Mouse (Mus musculus) forebrain, embryonic 16.5 days (tissue): ENCODE data around the gene Sox1. TPM values are rescaled to one million over a fixed set of nuclear protein-coding genes. Genes with fewer than 3 reads are reported as not detected.

Source experiments
- ATAC-seq: fragments of 200-750 bp; cut with Nextera tagmentation; 2 replicates; pipeline ENCODE4 v1.8.0; 2017; ENCODE audit warnings: mild to moderate bottlenecking, moderate library complexity
- H3K27ac ChIP-seq: fragments of 300-500 bp; sonication (generic); 2 replicates; pipeline ENCODE4 v1.5.1; 2014; ENCODE audit warnings: low read length, control low read depth
- H3K27me3 ChIP-seq: fragments of 300-500 bp; sonication (generic); replicated peaks from 2 replicates; pipeline ENCODE4 v1.6.1; 2014; ENCODE audit warnings: low read length; ENCODE audit not compliant: control insufficient read depth, insufficient read depth
- H3K36me3 ChIP-seq: fragments of 300-500 bp; sonication (generic); 2 replicates; pipeline ENCODE4 v1.6.1; 2014; ENCODE audit not compliant: control insufficient read depth, insufficient read depth
- H3K4me1 ChIP-seq: fragments of 300-500 bp; sonication (generic); replicated peaks from 2 replicates; pipeline ENCODE4 v1.6.1; 2014; ENCODE audit warnings: low read length; ENCODE audit not compliant: control insufficient read depth, insufficient read depth
- H3K4me2 ChIP-seq: fragments of 300-500 bp; sonication (generic); 2 replicates; pipeline ENCODE4 v1.6.1; 2014; ENCODE audit warnings: mild to moderate bottlenecking, low read length, control low read depth
- H3K4me3 ChIP-seq: fragments of 300-500 bp; sonication (generic); replicated peaks from 2 replicates; pipeline ENCODE4 v1.5.1; 2014; ENCODE audit warnings: mild to moderate bottlenecking, low read length, control low read depth
- H3K9ac ChIP-seq: fragments of 300-500 bp; sonication (generic); replicated peaks from 2 replicates; pipeline ENCODE4 v1.6.1; 2014; ENCODE audit warnings: low read depth, low read length, control low read depth
- H3K9me3 ChIP-seq: fragments of 300-500 bp; sonication (generic); 2 replicates; pipeline ENCODE4 v1.6.1; 2016; ENCODE audit warnings: low read length; ENCODE audit not compliant: control insufficient read depth
- WGBS: fragments of 180-500 bp; shearing (Covaris S2); extraction: QIAGEN DNeasy Blood & Tissue Kit; methylation state at CpG from one replicate; pipeline ENCODE4 v1.1.7; 2014; 5-methylcytosine and 5-hydroxymethylcytosine counted together
- polyA plus RNA-seq: library from polyadenylated mRNA; unstranded; fragments of >200 nt; fragmentation: Nextera tagmentation; extraction: Ambion mirVana; gene quantifications from 2 replicates; pipeline ENCODE4 v1.2.1, GENCODE M21; 2015

Gene Sox1
- polyA plus RNA-seq: 4.4 and 4.5 TPM in 2 replicates

DNA sequence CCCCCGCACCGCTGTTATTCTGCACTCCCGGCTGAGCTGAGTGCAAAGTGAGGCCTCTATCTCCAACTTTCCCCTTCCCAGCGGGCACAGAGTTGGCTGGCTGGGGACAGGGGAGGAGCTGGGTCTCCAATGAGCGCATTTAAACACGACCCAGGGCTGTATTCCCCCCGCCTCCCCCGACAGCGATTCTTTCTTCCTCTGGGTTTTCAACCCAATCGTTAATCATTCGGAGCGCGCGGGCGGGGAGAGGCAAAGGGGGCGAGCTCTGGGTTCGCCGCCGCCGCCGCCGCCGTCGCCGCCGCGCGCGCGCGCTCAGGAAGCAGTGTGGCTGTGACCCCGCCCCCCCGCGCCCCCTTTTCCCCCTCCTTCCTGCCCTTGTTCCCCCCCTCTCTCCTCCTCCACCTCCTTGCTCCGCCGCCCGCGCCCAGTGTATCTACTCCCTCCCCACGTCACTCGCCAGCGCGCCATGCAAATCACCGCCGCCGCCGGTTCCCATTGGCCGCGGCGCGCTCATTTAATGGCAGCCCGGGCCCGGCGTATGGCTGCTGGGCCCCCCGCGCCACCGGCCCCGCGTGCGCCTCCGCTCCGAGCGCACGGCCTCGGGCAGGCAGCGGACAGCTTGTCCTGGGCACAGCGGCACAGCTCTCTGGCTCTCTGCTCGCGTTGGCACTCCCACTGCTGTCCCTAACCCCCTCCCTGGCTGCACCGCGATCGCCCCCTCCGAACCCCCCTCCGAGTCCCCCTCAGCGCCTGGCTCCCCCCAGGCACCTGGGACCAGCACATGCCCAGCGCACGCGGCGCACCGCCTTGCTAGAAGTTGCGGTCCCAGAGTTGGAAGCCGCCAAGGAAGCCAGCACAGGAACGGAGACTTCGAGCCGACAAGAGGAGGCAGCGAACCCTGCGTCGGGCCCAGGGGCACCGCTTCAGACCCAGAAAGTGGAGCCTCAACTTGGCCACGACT, at the start of gene Sox1:
Sox1 (plus strand) TSS at position 225 of the 961 bp plus-strand sequence.
- ATAC-seq: peak; percentile 91
- Histone ChIP-seq H3K4me1 (peaks cover 40% of the 10 kb centered on the region), H3K9ac (peak within 1 kb of the TSS; percentile 86), H3K27me3 (peaks cover 7% of the 10 kb centered on the region), H3K4me3 (peak within 1 kb of the TSS; percentile 64), H3K9me3 (no peaks in the 10 kb centered on the region), H3K27ac (peak within 1 kb of the TSS; percentile 92), H3K4me2 (peak within 1 kb of the TSS; percentile 69), H3K36me3 (no peaks in the 10 kb centered on the region)
- 0% methylated on average over 83 of the region's 89 CpGs for WGBS

DNA sequence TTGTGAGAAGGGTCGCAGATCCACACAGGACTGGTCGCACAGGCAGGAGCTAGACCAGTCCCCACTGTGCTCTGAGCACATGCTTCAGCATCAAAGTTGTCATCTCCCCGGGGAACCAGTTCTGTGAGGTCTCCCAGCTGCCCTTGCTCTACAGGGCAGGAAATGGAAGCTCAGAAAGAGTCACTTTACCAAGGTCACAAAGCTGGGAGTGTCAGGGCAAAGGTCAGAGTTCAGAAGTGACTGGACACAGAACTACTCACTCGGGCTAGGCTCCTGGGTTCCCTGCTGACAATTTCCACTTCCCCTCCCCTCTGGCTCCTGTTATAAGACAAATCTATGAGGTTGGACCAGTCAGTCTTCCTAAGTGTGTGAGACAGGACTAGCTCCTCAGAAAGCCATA, 49.2 kb upstream of the Sox1 start:
- Histone ChIP-seq H3K9me3 (no peaks in the 10 kb centered on the region), H3K27ac (no peak overlapping the region), H3K27me3 (peaks cover 4% of the 10 kb centered on the region; the same call in 1 of the 2 replicates), H3K4me3 (no peak overlapping the region), H3K4me1 (peaks cover 16% of the 10 kb centered on the region), H3K36me3 (no peaks in the 10 kb centered on the region), H3K4me2 (no peak overlapping the region), H3K9ac (no peak overlapping the region)
- WGBS: 82% methylated on average over 4 of the region's 4 CpGs
- ATAC-seq: no peak

GRCm38 (mm10) chr8:12346870-12347269, 48.2 kb upstream of the Sox1 start:
- Histone ChIP-seq H3K27ac (peak overlapping the region; percentile 52), H3K36me3 (no peaks in the 10 kb centered on the region), H3K9ac (peak overlapping the region; percentile 24; the same call in 1 of the 2 replicates), H3K4me2 (peak overlapping the region; percentile 20; the same call in 1 of the 2 replicates), H3K4me1 (peaks cover 14% of the 10 kb centered on the region), H3K27me3 (peaks cover 4% of the 10 kb centered on the region; the same call in 1 of the 2 replicates), H3K4me3 (no peak overlapping the region), H3K9me3 (no peaks in the 10 kb centered on the region)
- ATAC-seq: peak; percentile 56
- 28% methylated on average over 11 of the region's 11 CpGs for WGBS

DNA sequence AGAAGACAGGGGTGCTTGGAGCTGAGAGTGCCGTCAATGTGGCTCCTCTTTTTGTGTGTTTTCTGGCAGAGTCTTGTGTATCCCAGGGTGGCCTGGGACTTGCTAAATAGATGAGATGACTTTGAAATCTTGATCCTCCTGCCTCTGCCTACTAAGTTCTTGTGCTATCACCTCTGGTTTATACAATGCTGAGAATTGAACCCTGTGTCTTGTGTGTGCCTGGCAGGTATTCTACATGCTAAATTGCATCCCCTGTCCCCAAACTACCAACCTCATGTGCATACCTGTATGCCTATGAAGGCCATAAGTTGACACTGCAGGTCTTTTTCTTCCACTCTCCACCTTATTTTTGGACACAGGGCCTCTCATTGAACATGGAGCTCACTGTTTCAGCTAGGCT, 46.8 kb upstream of the Sox1 start:
- Histone ChIP-seq H3K4me1 (peaks cover 14% of the 10 kb centered on the region), H3K4me3 (no peak overlapping the region), H3K9ac (no peak overlapping the region), H3K36me3 (no peaks in the 10 kb centered on the region), H3K27me3 (peaks cover 2% of the 10 kb centered on the region; the same call in 1 of the 2 replicates), H3K4me2 (no peak overlapping the region), H3K27ac (no peak overlapping the region), H3K9me3 (no peaks in the 10 kb centered on the region)
- WGBS: 70% methylated on average over 1 of the region's 1 CpGs
- no peak for ATAC-seq

GRCm38 (mm10) chr8:12349591-12349990, 45.5 kb upstream of the Sox1 start:
- Histone ChIP-seq H3K36me3 (no peaks in the 10 kb centered on the region), H3K4me2 (no peak overlapping the region), H3K27me3 (peaks cover 2% of the 10 kb centered on the region; the same call in 1 of the 2 replicates), H3K4me3 (no peak overlapping the region), H3K27ac (no peak overlapping the region), H3K9me3 (no peaks in the 10 kb centered on the region), H3K9ac (no peak overlapping the region), H3K4me1 (peaks cover 14% of the 10 kb centered on the region)
- no peak for ATAC-seq
- WGBS: 47% methylated on average over 2 of the region's 2 CpGs

DNA sequence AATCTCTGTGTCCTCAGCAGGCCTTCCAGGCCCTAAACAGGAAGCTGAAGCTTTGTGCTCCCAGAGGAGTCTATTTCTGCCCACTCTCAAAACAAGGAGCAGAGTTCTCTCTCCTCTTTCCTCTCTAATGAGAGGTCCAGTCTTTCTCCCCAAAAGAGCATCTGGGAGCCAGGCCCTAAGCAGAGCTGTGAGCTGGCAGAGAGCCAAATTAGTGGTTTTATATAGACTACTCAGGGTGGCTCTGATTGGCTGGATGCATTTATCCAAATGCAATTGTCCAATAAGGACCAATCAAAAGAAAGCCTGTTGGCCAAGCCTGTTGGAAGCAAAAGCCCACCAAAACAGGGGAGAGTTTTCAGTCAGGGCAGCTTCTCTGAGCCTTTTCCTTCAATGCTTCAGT, 44.0 kb upstream of the Sox1 start:
- ATAC-seq: no peak
- Histone ChIP-seq H3K4me2 (no peak overlapping the region), H3K4me3 (no peak overlapping the region), H3K9me3 (no peaks in the 10 kb centered on the region), H3K36me3 (no peaks in the 10 kb centered on the region), H3K27ac (no peak overlapping the region), H3K27me3 (peaks cover 2% of the 10 kb centered on the region; the same call in 1 of the 2 replicates), H3K9ac (no peak overlapping the region), H3K4me1 (peaks cover 12% of the 10 kb centered on the region)

DNA sequence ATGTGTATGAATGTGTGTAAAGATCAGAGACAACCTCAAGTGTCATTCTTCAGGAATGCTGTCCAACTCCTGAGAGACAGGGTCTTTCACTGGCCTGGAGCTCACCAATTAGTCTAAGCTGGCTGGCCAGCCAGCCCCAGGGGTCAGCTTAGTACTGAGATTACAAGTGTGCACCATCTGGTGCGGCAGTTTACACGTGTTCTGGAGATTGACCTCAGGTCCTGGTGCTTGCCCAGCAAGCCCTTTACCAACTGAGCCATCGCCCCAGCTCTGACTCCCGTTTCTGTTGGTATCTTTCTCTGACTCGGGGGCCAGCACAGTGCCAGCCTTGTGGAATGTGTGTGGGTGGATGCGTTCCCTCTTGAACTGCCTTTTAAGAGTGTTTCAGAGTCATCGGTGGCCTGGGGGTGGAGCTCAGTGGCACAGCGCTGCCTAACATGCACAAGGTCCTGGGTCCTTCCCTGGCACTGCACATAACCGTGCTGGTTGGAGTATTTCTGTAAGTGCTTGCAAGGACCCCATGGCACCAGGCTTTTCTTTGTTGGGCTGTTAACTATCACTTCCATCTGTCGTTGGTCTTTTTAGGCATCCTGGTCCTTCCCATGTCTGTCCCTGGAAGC, 40.6 kb upstream of the Sox1 start:
- H3K4me3 ChIP-seq: no peak overlapping the region
- ATAC-seq: no peak
- H3K4me1 ChIP-seq: no peaks in the 10 kb centered on the region
- no peaks in the 10 kb centered on the region for H3K27me3 ChIP-seq
- H3K9me3 ChIP-seq: no peaks in the 10 kb centered on the region
- no peaks in the 10 kb centered on the region for H3K36me3 ChIP-seq
- H3K27ac ChIP-seq: no peak overlapping the region
- H3K9ac ChIP-seq: no peak overlapping the region
- H3K4me2 ChIP-seq: no peak overlapping the region
- WGBS: 78% methylated on average over 10 of the region's 10 CpGs

DNA sequence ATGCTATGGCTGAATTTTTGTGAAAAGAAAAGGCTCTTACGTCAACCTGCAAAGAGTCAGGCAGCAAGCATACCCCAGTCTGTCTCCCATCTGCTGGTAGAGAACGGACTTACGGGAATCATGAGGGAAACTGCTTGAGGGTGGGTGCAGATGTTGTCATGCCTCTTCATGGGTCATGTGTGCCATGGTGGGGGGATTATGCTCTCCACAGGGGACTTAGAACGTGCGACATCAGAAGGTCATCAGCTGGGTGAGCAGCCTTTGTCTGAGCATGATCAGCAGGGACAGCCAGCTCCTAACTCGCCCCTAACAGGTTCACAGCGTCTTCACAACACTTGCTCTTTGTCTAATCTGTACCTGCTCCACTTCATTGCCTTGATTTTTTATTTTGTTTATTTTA, 26.9 kb upstream of the Sox1 start:
- H3K27me3 ChIP-seq: peaks cover 5% of the 10 kb centered on the region
- H3K4me3 ChIP-seq: no peak overlapping the region
- no peak overlapping the region for H3K4me2 ChIP-seq
- H3K36me3 ChIP-seq: no peaks in the 10 kb centered on the region
- H3K9me3 ChIP-seq: no peaks in the 10 kb centered on the region
- no peak overlapping the region for H3K27ac ChIP-seq
- no peak overlapping the region for H3K9ac ChIP-seq
- H3K4me1 ChIP-seq: peaks cover 8% of the 10 kb centered on the region
- 31% methylated on average over 7 of the region's 7 CpGs for WGBS
- ATAC-seq: no peak

GRCm38 (mm10) chr8:12368856-12369255, 26.2 kb upstream of the Sox1 start:
- no peak overlapping the region for H3K27ac ChIP-seq
- no peak overlapping the region for H3K4me2 ChIP-seq
- H3K36me3 ChIP-seq: no peaks in the 10 kb centered on the region
- H3K4me3 ChIP-seq: no peak overlapping the region
- WGBS: 62% methylated on average over 6 of the region's 6 CpGs
- H3K9me3 ChIP-seq: no peaks in the 10 kb centered on the region
- H3K27me3 ChIP-seq: peaks cover 5% of the 10 kb centered on the region
- no peak for ATAC-seq
- H3K9ac ChIP-seq: no peak overlapping the region
- peaks cover 8% of the 10 kb centered on the region for H3K4me1 ChIP-seq
